In genomic region chr2:129819531-129819930, GRCm38 (mm10) we compare ENCODE assay signal across 26 mouse cellular contexts. TPM values are rescaled to one million over a fixed set of nuclear protein-coding genes. Genes with fewer than 3 reads are reported as not detected.
DNase-seq lines count a peak whose midpoint lies in the region; ATAC-seq and TF ChIP-seq lines count a peak whose summit lies in the region.
"Had no signal": no experiment of that assay in that cellular context is flagged by ENCODE, and none has a peak within 500 bp of the region (broad histone marks: within the 10 kb centered on the region; RNA-seq: fewer than 3 reads in every experiment).

No protein-coding gene starts in this region.

- TF ChIP-seq POLR2A in testis, adult 2 months (IDR thresholded peaks at IDR 0.05; ENCODE audit: control insufficient read depth, low read depth, low read length), result no peak

- H3K4me1 ChIP-seq in heart, embryonic 16.5 days (ENCODE audit: control insufficient read depth, insufficient read depth, low read length), result peaks cover 83% of the 10 kb centered on the region
- H3K4me1 ChIP-seq in heart, embryonic 12.5 days (replicated peaks), result peaks cover 62% of the 10 kb centered on the region
- H3K4me1 ChIP-seq in testis, adult 2 months (ENCODE audit: control insufficient read depth, insufficient read depth, low read length), result 0 out of 2 replicates have a peak, but pooled peaks cover 2% of the 10 kb centered on the region
- peaks cover 7% of the 10 kb centered on the region for H3K4me1 ChIP-seq in stomach, postnatal 0 days (replicated peaks; ENCODE audit: control insufficient read depth, insufficient read depth)

- peaks cover 4% of the 10 kb centered on the region; the same call in 1 of the 2 replicates for H3K36me3 ChIP-seq in heart, embryonic 16.5 days (ENCODE audit: control insufficient read depth, insufficient read depth)
- H3K36me3 ChIP-seq in heart, embryonic 12.5 days, result peaks cover 21% of the 10 kb centered on the region
- no peaks in the 10 kb centered on the region; the same call in 1 of the 2 replicates for H3K36me3 ChIP-seq in testis, adult 2 months (ENCODE audit: control insufficient read depth, insufficient read depth, low read length)
- no peaks in the 10 kb centered on the region for H3K36me3 ChIP-seq in stomach, postnatal 0 days (ENCODE audit: control insufficient read depth, insufficient read depth, low read length)

- TF ChIP-seq EP300 in stomach, postnatal 0 days (optimal IDR thresholded peaks at IDR 0.05), result no peak

- peak; percentile 88 for DNase-seq in heart, adult 11 months
- no peak for DNase-seq in heart, postnatal 10 days
- no peak for DNase-seq in testis, postnatal 10 days (ENCODE audit: low spot score)
- DNase-seq in stomach, postnatal 0 days (ENCODE audit: low spot score), result no peak
- no peak for DNase-seq in cerebellum, adult 11 months
- DNase-seq: B cell, adult 2 months; gastrocnemius, postnatal 36 days; kidney, adult 11 months; kidney, postnatal 36 days; left cerebral cortex, postnatal 4 days; lung, embryonic 14.5 days; lung, postnatal 4 days; midbrain, embryonic 14.5 days; retina, postnatal 1 day; thymus, adult 2 months had no signal

- no peak overlapping the region for H3K4me2 ChIP-seq in heart, embryonic 16.5 days (ENCODE audit: low read depth, low read length)
- no peak overlapping the region for H3K4me2 ChIP-seq in heart, embryonic 12.5 days
- no peak overlapping the region for H3K4me2 ChIP-seq in stomach, postnatal 0 days (replicated peaks; ENCODE audit: low read depth)
- H3K4me2 ChIP-seq: kidney, embryonic 15.5 days; limb, embryonic 15.5 days; lung, embryonic 14.5 days; neural tube, embryonic 12.5 days had no signal

- no peak for TF ChIP-seq CTCF in testis, adult 2 months (IDR thresholded peaks at IDR 0.05; ENCODE audit: control insufficient read depth, insufficient read depth, insufficient replicate concordance, low read depth, low read length)
- TF ChIP-seq CTCF in stomach, postnatal 0 days (IDR thresholded peaks at IDR 0.05; ENCODE audit: low read depth), result no peak

- ATAC-seq in heart, embryonic 16.5 days (replicated peaks; ENCODE audit: extremely low read depth, insufficient read depth, low FRiP score), result no peak
- no peak for ATAC-seq in heart, embryonic 12.5 days (ENCODE audit: insufficient number of reproducible peaks, low FRiP score)
- ATAC-seq in stomach, postnatal 0 days (ENCODE audit: low FRiP score, low TSS enrichment), result no peak
- ATAC-seq: forebrain, embryonic 14.5 days; hindbrain, embryonic 16.5 days had no signal

- no peaks in the 10 kb centered on the region for H3K9me3 ChIP-seq in heart, embryonic 16.5 days (replicated peaks; ENCODE audit: control insufficient read depth, low read length)
- H3K9me3 ChIP-seq in heart, embryonic 12.5 days (replicated peaks), result no peaks in the 10 kb centered on the region
- no peaks in the 10 kb centered on the region for H3K9me3 ChIP-seq in stomach, postnatal 0 days (ENCODE audit: control insufficient read depth, low read length)
- H3K9me3 ChIP-seq: G1E; kidney, embryonic 15.5 days; limb, embryonic 15.5 days; neural tube, embryonic 12.5 days had no signal

- H3K27ac ChIP-seq in heart, embryonic 16.5 days (ENCODE audit: low read length), result peak overlapping the region; percentile 93
- H3K27ac ChIP-seq in heart, embryonic 12.5 days (ENCODE audit: poor library complexity, severe bottlenecking), result no peak overlapping the region
- H3K27ac ChIP-seq in testis, adult 2 months (ENCODE audit: control insufficient read depth, insufficient read depth, low read depth, low read length), result no peak overlapping the region
- H3K27ac ChIP-seq in stomach, postnatal 0 days (replicated peaks), result peak overlapping the region; percentile 58
- H3K27ac ChIP-seq: kidney, embryonic 15.5 days; limb, embryonic 15.5 days; liver, embryonic 14.5 days; neural tube, embryonic 12.5 days had no signal

- intact Hi-C loops in heart, postnatal 10 days (cut with DNase I), result no loop called here

- H3K9ac ChIP-seq in heart, embryonic 16.5 days (ENCODE audit: low read length), result no peak overlapping the region
- no peak overlapping the region for H3K9ac ChIP-seq in heart, embryonic 12.5 days
- H3K9ac ChIP-seq in stomach, postnatal 0 days (ENCODE audit: low read length), result no peak overlapping the region
- H3K9ac ChIP-seq: kidney, embryonic 15.5 days; limb, embryonic 15.5 days; liver, embryonic 14.5 days; lung, embryonic 14.5 days; neural tube, embryonic 12.5 days had no signal

- 54% methylated on average over 2 of the region's 2 CpGs for WGBS in heart, embryonic 16.5 days
- WGBS in heart, embryonic 12.5 days, result 63% methylated on average over 2 of the region's 2 CpGs
- WGBS in stomach, postnatal 0 days, result 77% methylated on average over 2 of the region's 2 CpGs

- no peaks in the 10 kb centered on the region for H3K27me3 ChIP-seq in heart, embryonic 16.5 days (ENCODE audit: control insufficient read depth, insufficient read depth, low read length)
- no peaks in the 10 kb centered on the region for H3K27me3 ChIP-seq in heart, embryonic 12.5 days (replicated peaks)
- no peaks in the 10 kb centered on the region for H3K27me3 ChIP-seq in testis, adult 2 months (ENCODE audit: control insufficient read depth, insufficient read depth, low read length)
- H3K27me3 ChIP-seq in stomach, postnatal 0 days (ENCODE audit: control insufficient read depth, insufficient read depth, low read length), result no peaks in the 10 kb centered on the region
- H3K27me3 ChIP-seq: CH12.LX; kidney, embryonic 15.5 days; limb, embryonic 15.5 days; neural tube, embryonic 12.5 days had no signal

- H3K4me3 ChIP-seq in heart, embryonic 16.5 days (ENCODE audit: low read length), result no peak overlapping the region
- H3K4me3 ChIP-seq in heart, embryonic 12.5 days, result no peak overlapping the region
- peak overlapping the region; percentile 52 for H3K4me3 ChIP-seq in testis, adult 2 months (ENCODE audit: control insufficient read depth, low read depth, low read length)
- H3K4me3 ChIP-seq in stomach, postnatal 0 days (ENCODE audit: low read depth, low read length), result no peak overlapping the region
- H3K4me3 ChIP-seq: kidney, embryonic 15.5 days; limb, embryonic 15.5 days; neural tube, embryonic 12.5 days had no signal

RNA-seq across cellular contexts. Expression of gene Stk35, which starts 19.2 kb away (rescaled TPM):
- total RNA-seq in heart, postnatal 10 days (2021), result 10 to 100 TPM; 16.6 to 17.3 TPM
- polyA plus RNA-seq in heart, embryonic 16.5 days (2015; fragmentation: Nextera tagmentation; extraction: Ambion mirVana), result 6.9 and 7.4 TPM in 2 replicates
- 10.7 and 11.0 TPM in 2 replicates for polyA plus RNA-seq in heart, embryonic 12.5 days (2016; fragmentation: Nextera tagmentation; extraction: Ambion mirVana)
- 129 and 130 TPM in 2 replicates for polyA plus RNA-seq in testis, adult 2 months (2012; rRNA removed)
- 5.7 and 5.8 TPM in 2 replicates for polyA plus RNA-seq in stomach, postnatal 0 days (2015; fragmentation: Nextera tagmentation; extraction: Ambion mirVana)

Comparison
In these comparisons a context has a peak if more than half of its experiments do, and no peak if none do; other contexts are left out.
1. H3K27ac ChIP-seq: peak in heart, embryonic 16.5 days (single experiment) and stomach, postnatal 0 days (single experiment); none in heart, embryonic 12.5 days (single experiment) and testis, adult 2 months (single experiment).
2. RNA of gene Stk35, which starts 19.2 kb away (polyA plus RNA-seq): 129 to 130 TPM in testis, adult 2 months; 10.7 to 11.0 TPM in heart, embryonic 12.5 days, 6.9 to 7.4 TPM in heart, embryonic 16.5 days and 5.7 to 5.8 TPM in stomach, postnatal 0 days; every median in the first group is over 10 times any median in the second.